Mouse (Mus musculus) forebrain, embryonic 12.5 days (tissue): ENCODE results near the gene Rad9a. TPM values are rescaled to one million over a fixed set of nuclear protein-coding genes. Genes with fewer than 3 reads are reported as not detected.
"Not testable (repeated sequence)": the region's sequence is repeated elsewhere in the genome, so short reads cannot be mapped to it uniquely, and the experiment has no call there.

Experiments used
- ATAC-seq: fragments of 200-750 bp; cut with Nextera tagmentation; 2 replicates; pipeline ENCODE4 v1.8.0; 2017; ENCODE audit warnings: moderate TSS enrichment; ENCODE audit not compliant: low FRiP score
- H3K27ac ChIP-seq: fragments of 300-500 bp; sonication (generic); 2 replicates; pipeline ENCODE4 v1.5.1; 2016; ENCODE audit warnings: mild to moderate bottlenecking
- H3K27me3 ChIP-seq: fragments of 300-500 bp; sonication (generic); 2 replicates; pipeline ENCODE4 v1.6.1; 2016; ENCODE audit warnings: mild to moderate bottlenecking
- H3K36me3 ChIP-seq: fragments of 300-500 bp; sonication (generic); replicated peaks from 2 replicates; pipeline ENCODE4 v1.6.1; 2016; ENCODE audit warnings: mild to moderate bottlenecking
- H3K4me1 ChIP-seq: fragments of 300-500 bp; sonication (generic); 2 replicates; pipeline ENCODE4 v1.6.1; 2016
- H3K4me2 ChIP-seq: fragments of 300-500 bp; sonication (generic); 2 replicates; pipeline ENCODE4 v1.6.1; 2016; ENCODE audit warnings: mild to moderate bottlenecking, moderate library complexity
- H3K4me3 ChIP-seq: fragments of 300-500 bp; sonication (generic); replicated peaks from 2 replicates; pipeline ENCODE4 v1.5.1; 2016; ENCODE audit warnings: mild to moderate bottlenecking
- H3K9ac ChIP-seq: fragments of 300-500 bp; sonication (generic); 2 replicates; pipeline ENCODE4 v1.6.1; 2016; ENCODE audit warnings: mild to moderate bottlenecking
- H3K9me3 ChIP-seq: fragments of 300-500 bp; sonication (generic); 2 replicates; pipeline ENCODE4 v1.6.1; 2016
- WGBS: fragments of 180-500 bp; shearing (Covaris S2); methylation state at CpG from one replicate; pipeline ENCODE4 v1.1.7; 2016; 5-methylcytosine and 5-hydroxymethylcytosine counted together
- polyA plus RNA-seq: library from polyadenylated mRNA; unstranded; fragments of >200 nt; fragmentation: Nextera tagmentation; extraction: Ambion mirVana; gene quantifications from 2 replicates; pipeline ENCODE4 v1.2.1, GENCODE M21; 2016

The Rad9a gene
- polyA plus RNA-seq: 38.8 and 42.2 TPM in 2 replicates

DNA sequence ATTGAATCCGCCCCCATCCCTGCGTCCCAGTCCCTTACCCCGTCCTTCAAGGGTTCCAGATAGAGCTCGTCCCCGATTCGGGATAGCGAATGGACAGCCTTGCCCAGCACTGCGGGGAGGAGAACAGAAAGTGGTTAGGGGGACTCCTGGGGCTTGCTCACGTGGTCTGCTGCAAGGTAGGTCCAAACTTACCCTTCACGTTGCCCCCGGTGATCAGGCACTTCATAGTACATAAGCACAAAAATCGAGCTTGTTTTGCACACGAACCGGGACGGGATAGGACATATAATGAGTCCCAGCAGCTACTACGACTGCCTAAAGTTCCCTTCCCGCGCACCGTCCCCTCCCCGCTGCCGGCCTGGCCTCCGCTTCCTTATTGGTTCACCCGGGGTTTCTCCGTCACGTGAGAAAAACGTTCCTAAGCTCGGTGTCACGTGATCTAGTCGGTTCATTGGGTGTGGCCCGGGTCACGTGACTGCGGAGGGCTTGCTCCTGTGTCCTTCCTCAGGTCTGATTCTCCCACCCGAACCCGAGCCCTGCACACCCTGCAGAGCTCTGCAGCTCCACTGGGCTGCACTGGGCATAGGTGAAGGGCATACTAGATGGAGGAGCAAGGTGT lies at the start of gene Rad9a:
Rad9a (minus strand) TSS at position 372 of the 619 bp plus-strand sequence.
- H3K4me1 ChIP-seq: peaks cover 20% of the 10 kb centered on the region
- ATAC-seq: peak; percentile 85
- H3K27ac ChIP-seq: peak within 1 kb of the TSS; percentile 56; the same call in 1 of the 2 replicates
- peak within 1 kb of the TSS; percentile 70 for H3K4me3 ChIP-seq
- no peaks in the 10 kb centered on the region for H3K9me3 ChIP-seq
- peak within 1 kb of the TSS; percentile 84 for H3K9ac ChIP-seq
- peaks cover 30% of the 10 kb centered on the region for H3K36me3 ChIP-seq
- H3K27me3 ChIP-seq: peaks cover 31% of the 10 kb centered on the region
- WGBS: under 1% methylated on average over 34 of the region's 34 CpGs
- peak within 1 kb of the TSS; percentile 88 for H3K4me2 ChIP-seq

DNA sequence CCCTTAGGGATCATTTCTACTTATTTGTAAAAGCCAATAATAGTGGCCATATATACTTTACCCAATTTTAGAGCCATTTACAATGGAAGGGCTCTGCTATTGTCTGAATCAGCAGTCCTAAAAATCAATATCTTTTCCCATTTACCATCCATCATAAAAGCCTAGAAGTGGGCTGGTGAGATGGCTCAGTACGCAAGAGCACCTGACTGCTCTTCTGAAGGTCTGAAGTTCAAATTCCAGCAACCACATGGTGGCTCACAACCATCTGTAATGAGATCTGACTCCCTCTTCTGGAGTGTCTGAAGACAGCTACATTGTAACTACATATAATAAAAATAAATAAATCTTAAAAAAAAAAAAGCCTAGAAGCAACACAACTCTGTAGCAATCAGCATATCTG lies 47.2 kb upstream of the Rad9a start:
- H3K27ac ChIP-seq, H3K27me3 ChIP-seq, H3K4me3 ChIP-seq, H3K9me3 ChIP-seq, H3K9ac ChIP-seq, H3K4me2 ChIP-seq, ATAC-seq, H3K36me3 ChIP-seq, H3K4me1 ChIP-seq: not testable (repeated sequence)
- WGBS: 71% methylated on average over 1 of the region's 1 CpGs

DNA sequence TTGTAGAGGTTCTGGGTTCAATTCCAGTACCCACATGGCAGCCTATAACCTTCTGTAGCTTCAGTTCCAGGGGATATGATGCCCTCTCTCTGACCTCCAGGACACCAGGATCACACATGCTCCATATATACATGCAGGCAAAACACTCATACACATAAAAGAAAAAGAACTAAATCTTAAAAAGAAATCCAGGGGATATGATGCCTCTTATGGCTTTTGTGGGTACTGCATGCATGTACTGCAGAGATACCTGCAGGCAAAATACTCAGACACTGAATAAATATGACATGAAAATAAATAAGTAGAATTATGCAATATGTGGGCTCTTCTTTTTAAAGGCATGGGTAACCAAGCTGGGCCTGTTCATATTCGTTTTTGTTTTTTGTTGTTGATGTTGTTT lies 45.5 kb upstream of the Rad9a start:
- Histone ChIP-seq H3K4me2 (no peak overlapping the region), H3K4me1 (no peaks in the 10 kb centered on the region), H3K4me3 (no peak overlapping the region), H3K9me3 (no peaks in the 10 kb centered on the region), H3K9ac (no peak overlapping the region), H3K36me3 (no peaks in the 10 kb centered on the region), H3K27ac (no peak overlapping the region), H3K27me3 (no peaks in the 10 kb centered on the region)
- no peak for ATAC-seq
- 62% methylated on average over 1 of the region's 1 CpGs for WGBS

DNA sequence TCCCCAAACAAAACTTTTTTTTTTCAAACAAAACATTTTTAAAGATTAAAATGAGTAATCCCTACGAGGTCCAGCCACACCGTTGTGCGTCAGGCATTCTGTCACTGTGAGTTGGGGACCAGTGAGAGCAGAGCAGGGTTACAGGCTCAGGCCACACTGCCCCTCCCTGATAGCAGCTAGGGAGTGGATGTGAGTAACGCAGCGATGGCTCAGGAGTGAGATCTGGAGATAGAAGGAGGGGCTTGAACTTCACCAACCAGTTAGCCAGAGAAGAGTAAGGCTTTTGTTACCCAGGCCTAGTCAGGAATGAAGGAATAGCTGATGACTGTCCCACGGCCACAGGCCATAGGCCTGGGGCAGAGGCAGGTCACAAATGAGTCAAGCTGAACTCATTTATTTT lies 43.3 kb upstream of the Rad9a start:
- no peak overlapping the region for H3K4me3 ChIP-seq
- no peaks in the 10 kb centered on the region for H3K4me1 ChIP-seq
- no peaks in the 10 kb centered on the region for H3K36me3 ChIP-seq
- no peak overlapping the region for H3K4me2 ChIP-seq
- 80% methylated on average over 6 of the region's 6 CpGs for WGBS
- no peak overlapping the region for H3K9ac ChIP-seq
- no peak for ATAC-seq
- H3K27me3 ChIP-seq: no peaks in the 10 kb centered on the region
- H3K27ac ChIP-seq: no peak overlapping the region
- H3K9me3 ChIP-seq: no peaks in the 10 kb centered on the region

DNA sequence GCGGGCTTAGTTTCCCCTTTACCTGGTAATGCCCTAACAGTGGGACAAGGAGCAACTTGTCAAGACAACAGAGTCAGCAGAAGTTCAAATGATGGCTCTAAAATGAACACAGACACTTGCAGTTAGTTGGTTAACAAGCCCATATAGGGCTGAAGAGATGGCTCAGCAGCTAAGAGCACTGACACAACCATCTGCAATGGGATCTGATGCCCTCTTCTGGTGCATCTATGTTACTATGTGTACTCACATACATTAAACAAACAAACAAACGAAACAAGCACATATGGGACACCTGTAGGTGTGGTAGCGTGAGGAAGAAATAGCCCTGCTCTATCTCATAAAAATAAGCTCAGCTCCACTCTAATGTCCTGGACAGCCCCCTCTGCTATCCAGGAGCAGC lies 41.0 kb upstream of the Rad9a start:
- no peaks in the 10 kb centered on the region for H3K4me1 ChIP-seq
- H3K4me2 ChIP-seq: no peak overlapping the region
- no peak for ATAC-seq
- no peak overlapping the region for H3K9ac ChIP-seq
- no peaks in the 10 kb centered on the region for H3K9me3 ChIP-seq
- H3K36me3 ChIP-seq: no peaks in the 10 kb centered on the region
- no peak overlapping the region for H3K27ac ChIP-seq
- no peak overlapping the region for H3K4me3 ChIP-seq
- no peaks in the 10 kb centered on the region for H3K27me3 ChIP-seq
- 65% methylated on average over 3 of the region's 3 CpGs for whole genome bisulfite sequencing

DNA sequence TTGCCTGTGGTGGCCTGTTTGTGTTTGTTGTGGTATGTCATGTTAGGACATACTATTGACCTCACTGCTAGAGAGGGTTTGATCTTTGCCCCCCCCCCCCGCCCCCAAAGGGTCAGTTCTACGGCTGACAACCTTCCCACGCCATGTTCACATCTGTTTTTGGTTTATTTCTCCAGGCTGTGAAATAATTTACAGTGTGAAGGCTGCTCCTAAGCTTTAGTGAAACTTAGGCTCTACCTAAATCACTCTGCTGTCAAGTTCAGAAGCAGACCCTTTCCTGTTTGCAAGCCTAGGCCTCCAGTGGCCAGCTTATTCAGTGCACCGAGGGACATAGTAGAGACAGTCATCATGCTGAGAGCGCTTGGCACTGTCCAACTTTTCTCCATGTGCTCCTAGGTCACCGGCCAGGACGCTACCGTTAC lies 38.8 kb upstream of the Rad9a start:
- Histone ChIP-seq H3K9ac (no peak overlapping the region), H3K27ac (no peak overlapping the region), H3K27me3 (no peaks in the 10 kb centered on the region), H3K4me1 (peaks cover 3% of the 10 kb centered on the region; the same call in 1 of the 2 replicates), H3K36me3 (no peaks in the 10 kb centered on the region), H3K4me3 (no peak overlapping the region), H3K4me2 (no peak overlapping the region), H3K9me3 (no peaks in the 10 kb centered on the region)
- 79% methylated on average over 8 of the region's 8 CpGs for WGBS
- no peak for ATAC-seq

DNA sequence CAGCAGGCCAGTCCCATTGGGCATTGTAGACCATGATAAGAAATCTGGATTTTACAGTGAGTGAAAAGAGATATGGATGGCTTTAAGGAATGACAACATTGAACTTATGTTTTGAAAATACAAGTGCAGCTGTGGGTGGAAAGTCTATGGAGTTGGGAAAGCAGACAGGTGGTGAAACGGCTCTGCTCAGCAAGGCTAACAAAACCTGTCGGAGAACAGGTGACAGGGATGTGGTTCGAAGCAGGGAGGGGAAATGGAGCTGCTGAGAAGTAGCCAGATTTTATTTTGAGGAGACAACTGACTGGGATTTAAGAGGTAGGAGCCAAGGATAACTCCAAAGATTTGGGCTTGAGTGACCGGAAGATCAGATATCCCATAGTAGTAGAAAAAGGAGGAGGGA lies 33.1 kb upstream of the Rad9a start:
- 85% methylated on average over 4 of the region's 4 CpGs for whole genome bisulfite sequencing
- Histone ChIP-seq H3K27me3 (peaks cover 19% of the 10 kb centered on the region), H3K36me3 (no peaks in the 10 kb centered on the region), H3K27ac (no peak overlapping the region), H3K9ac (no peak overlapping the region), H3K4me3 (no peak overlapping the region), H3K4me1 (peaks cover 15% of the 10 kb centered on the region), H3K4me2 (no peak overlapping the region), H3K9me3 (no peaks in the 10 kb centered on the region)
- ATAC-seq: no peak

DNA sequence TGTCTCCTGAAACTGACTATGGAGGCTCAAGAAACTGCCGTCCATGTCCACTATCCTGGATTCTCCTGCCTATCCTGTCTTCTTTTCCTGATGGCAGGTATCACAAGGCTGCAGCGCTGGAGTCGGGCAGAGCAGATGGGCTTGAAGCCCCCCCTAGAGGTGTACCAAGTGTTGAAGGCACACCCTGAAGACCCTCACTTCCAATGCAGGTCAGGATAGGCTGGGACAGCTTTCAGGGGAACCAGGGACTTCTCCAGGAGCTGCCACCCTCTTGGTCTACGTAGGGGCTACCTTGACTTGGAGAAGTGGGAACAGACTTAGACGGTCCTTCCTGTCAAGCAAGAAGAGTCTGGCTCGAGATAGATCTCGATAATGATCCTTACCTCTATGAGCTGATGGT lies 31.2 kb upstream of the Rad9a start:
- Histone ChIP-seq H3K27ac (no peak overlapping the region), H3K9me3 (no peaks in the 10 kb centered on the region), H3K27me3 (peaks cover 32% of the 10 kb centered on the region), H3K9ac (peak overlapping the region; percentile 69; the same call in 1 of the 2 replicates), H3K4me1 (peaks cover 15% of the 10 kb centered on the region), H3K36me3 (no peaks in the 10 kb centered on the region), H3K4me2 (peak overlapping the region; percentile 90; the same call in 1 of the 2 replicates), H3K4me3 (no peak overlapping the region)
- WGBS: 78% methylated on average over 7 of the region's 7 CpGs
- ATAC-seq: no peak

DNA sequence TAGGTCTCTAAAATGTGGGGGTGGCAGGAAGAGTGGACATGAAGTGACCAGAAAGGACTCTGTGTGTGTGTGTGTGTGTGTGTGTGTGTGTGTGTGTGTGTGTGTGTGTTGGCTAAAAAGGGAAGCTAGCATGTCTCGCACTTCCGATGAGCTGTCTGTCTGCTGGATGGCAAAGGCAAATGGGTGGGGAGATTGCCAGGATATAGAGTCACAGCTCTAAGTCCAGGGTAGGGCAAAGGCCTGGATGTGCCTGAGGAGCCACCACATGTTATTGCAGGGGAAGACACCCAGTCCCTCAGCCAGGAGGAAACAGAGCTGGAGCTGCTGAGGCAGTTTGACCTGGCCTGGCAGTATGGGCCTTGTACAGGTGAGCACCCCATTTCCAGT lies 30.7 kb upstream of the Rad9a start:
- H3K4me3 ChIP-seq: peak overlapping the region; percentile 57
- H3K9me3 ChIP-seq: no peaks in the 10 kb centered on the region
- H3K4me2 ChIP-seq: peak overlapping the region; percentile 90
- H3K27me3 ChIP-seq: peaks cover 36% of the 10 kb centered on the region
- H3K4me1 ChIP-seq: peaks cover 15% of the 10 kb centered on the region
- H3K27ac ChIP-seq: peak overlapping the region; percentile 67; the same call in 1 of the 2 replicates
- no peaks in the 10 kb centered on the region for H3K36me3 ChIP-seq
- ATAC-seq: no peak
- peak overlapping the region; percentile 69 for H3K9ac ChIP-seq
- WGBS: 54% methylated on average over 2 of the region's 2 CpGs

DNA sequence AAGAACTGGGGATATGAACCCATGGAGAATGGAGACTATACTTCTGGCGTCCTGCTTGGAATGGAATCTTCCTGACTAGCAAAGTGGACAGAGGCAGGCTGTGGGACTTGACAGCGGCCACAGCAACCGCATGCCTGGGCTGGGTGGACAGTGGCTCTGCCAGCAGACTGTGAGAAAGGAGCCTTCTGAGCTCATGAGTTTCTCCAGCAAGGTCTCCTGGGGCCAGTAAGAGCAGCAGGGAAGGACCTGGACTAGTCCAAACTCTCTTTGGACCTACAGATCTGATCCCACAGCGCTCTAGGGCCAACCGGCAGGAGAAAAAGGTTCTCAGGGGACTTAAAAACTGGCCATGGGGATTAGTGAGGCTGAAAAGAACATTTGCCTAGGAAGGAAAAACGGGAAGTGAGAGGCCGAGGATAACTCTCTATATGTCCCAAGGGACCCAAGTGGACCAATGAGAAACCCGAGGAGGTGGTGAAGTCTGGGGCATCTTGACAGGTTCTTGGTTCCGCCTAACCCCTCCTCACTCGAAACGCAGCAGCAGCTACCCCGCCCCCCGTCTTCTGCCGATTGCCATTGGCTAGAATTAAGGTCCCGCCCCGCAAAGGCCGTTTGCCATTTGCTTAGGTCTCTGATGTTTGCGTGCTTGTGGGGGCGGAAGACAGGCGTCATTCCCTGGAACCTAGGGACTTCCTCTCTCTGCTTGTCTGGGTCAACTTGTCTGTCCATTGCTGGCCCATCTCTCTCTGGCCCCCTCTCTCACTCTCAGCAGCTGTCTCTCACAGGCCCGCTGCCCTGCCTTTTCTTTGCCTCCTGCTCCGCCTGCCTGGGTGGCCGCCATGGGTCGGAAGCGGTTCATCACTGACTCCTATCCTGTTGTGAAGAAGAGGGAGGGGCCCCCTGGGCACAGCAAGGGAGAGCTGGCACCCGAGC lies 30.1 kb upstream of the Rad9a start, which contains the start of gene Pold4:
Pold4 (plus strand) TSS at position 647 of the 933 bp plus-strand sequence.
- H3K27ac ChIP-seq: peak within 1 kb of the TSS; percentile 67; the same call in 1 of the 2 replicates
- WGBS: 14% methylated on average over 26 of the region's 26 CpGs
- peak; percentile 91 for ATAC-seq
- H3K9me3 ChIP-seq: no peaks in the 10 kb centered on the region
- peak within 1 kb of the TSS; percentile 57 for H3K4me3 ChIP-seq
- H3K27me3 ChIP-seq: peaks cover 37% of the 10 kb centered on the region
- peak within 1 kb of the TSS; percentile 69 for H3K9ac ChIP-seq
- H3K4me2 ChIP-seq: peak within 1 kb of the TSS; percentile 90
- no peaks in the 10 kb centered on the region for H3K36me3 ChIP-seq
- H3K4me1 ChIP-seq: peaks cover 15% of the 10 kb centered on the region

DNA sequence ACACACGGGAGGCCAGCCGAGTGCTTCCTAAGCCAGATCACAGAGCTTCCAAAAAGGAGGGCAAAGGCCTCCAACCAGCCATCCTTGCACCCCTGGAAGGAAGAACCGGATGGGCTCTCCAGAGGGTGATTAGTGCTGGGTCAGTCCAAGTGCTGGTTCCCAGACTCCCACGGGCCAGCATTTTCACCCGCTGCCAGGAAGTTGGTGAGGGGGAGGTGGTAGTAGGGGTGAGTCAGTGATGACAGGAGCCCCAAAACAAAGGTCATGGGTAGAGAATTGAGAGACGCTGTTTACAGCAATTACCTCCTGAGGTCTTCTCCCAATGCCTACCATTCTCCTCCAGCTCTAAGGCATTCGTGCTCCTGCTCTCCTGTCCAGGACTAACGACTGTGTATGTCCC lies 29.0 kb upstream of the Rad9a start:
- WGBS: 72% methylated on average over 8 of the region's 8 CpGs
- Histone ChIP-seq H3K27me3 (peaks cover 37% of the 10 kb centered on the region), H3K4me2 (no peak overlapping the region), H3K4me3 (no peak overlapping the region), H3K27ac (no peak overlapping the region), H3K36me3 (no peaks in the 10 kb centered on the region), H3K9me3 (no peaks in the 10 kb centered on the region), H3K9ac (no peak overlapping the region), H3K4me1 (peaks cover 12% of the 10 kb centered on the region)
- ATAC-seq: no peak

DNA sequence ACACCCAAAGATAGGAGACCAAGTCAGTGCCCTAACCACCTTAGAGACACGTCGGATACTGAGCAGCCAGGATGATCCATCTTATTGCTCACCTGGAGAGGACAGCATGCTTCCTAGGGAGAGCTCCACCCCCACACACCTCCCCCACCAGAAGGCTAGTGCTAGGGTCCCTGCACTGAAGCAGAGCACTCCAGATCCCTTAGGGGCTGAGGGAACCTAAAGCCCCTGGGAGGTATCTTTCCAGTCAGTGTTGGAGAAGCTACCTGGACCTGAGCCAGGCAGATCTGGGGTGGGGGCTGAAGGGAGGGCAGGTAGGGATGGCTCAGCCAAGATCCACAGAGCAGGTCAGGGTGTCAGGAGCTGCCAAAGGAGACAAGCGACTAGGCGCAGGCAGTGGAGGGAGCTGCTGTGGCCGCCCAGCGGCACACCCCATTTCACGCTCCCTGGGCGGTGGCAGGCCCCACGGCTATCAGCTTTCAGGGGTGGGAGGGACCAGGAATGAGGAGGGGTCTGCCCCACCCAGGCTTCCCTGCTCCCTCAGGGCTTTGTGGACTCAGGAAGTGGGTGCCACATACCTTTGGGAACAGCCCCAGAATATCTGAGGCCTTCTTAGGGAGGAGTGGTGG lies 28.1 kb upstream of the Rad9a start:
- Histone ChIP-seq H3K36me3 (no peaks in the 10 kb centered on the region), H3K4me2 (no peak overlapping the region), H3K4me3 (no peak overlapping the region), H3K9me3 (no peaks in the 10 kb centered on the region), H3K27ac (no peak overlapping the region), H3K4me1 (peaks cover 12% of the 10 kb centered on the region), H3K9ac (no peak overlapping the region), H3K27me3 (peaks cover 37% of the 10 kb centered on the region)
- 49% methylated on average over 9 of the region's 9 CpGs for WGBS
- ATAC-seq: no peak
